Mouse (Mus musculus): ENCODE results near the gene Ppef2. TPM values are rescaled to one million over a fixed set of nuclear protein-coding genes. Genes with fewer than 3 reads are reported as not detected.

Gene Ppef2
- polyA plus RNA-seq, 1 experiment from 2014 or later: 0.22 TPM

DNA sequence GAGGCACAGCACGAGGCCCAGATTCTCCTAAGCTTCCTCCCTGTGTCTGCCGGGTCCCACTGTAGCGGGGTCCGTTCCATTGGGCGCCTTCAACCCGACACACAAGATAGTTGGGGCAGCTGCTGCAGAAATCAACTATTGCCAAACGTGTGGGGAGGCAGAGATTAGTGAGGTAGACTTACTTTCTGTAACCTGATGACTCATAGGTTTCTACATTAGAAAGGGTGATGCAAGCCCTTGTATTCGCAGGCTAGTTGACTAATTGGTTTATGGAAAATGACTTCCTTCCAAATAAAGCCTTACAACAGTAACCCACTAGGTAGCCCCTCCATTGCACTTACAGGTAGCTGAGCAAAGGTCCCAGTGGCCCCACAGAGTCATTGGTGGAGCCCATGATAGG, 6.6 kb upstream of the Ppef2 start:
- 91% methylated on average over 8 of the region's 8 CpGs for WGBS
- H3K27ac ChIP-seq: no peak overlapping the region

DNA sequence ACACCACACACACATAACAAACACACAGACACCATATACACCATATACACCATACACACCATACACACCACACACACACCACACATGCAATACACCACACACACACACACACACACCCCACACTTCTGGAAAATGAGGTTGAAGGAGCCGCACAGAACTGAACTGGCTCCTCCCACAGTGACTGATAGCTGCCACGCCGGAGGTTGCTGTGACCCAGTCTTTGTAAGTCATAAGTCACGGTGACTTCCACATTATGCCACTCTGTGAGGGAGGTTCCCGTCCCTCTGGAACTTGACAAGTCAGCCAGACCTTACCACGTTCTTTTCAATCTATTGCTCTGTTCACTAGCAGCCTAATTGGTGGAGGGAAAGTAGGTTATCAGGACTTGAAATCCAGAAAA, 1.6 kb downstream of the Ppef2 start:
- H3K4me3 ChIP-seq: no peak overlapping the region
- H3K4me1 ChIP-seq (replicated peaks): peaks cover 24% of the 10 kb centered on the region
- H3K27ac ChIP-seq: no peak overlapping the region
- WGBS: 71% methylated on average over 6 of the region's 6 CpGs
- H3K27me3 ChIP-seq (ENCODE audit: insufficient read depth, poor library complexity, severe bottlenecking): no peaks in the 10 kb centered on the region
- H3K9me3 ChIP-seq: 0 out of 2 replicates have a peak, but pooled peaks cover 3% of the 10 kb centered on the region
- H3K36me3 ChIP-seq: no peaks in the 10 kb centered on the region
- no peak for DNase-seq (ENCODE audit: low spot score)

More for the DNA sequence above, 6.6 kb upstream of the Ppef2 start:
- no peaks in the 10 kb centered on the region for H3K27me3 ChIP-seq (ENCODE audit: insufficient read depth, poor library complexity, severe bottlenecking)
- DNase-seq (ENCODE audit: low spot score): no peak
- H3K4me3 ChIP-seq: no peak overlapping the region
- H3K4me1 ChIP-seq (replicated peaks): peaks cover 22% of the 10 kb centered on the region
- no peaks in the 10 kb centered on the region for H3K36me3 ChIP-seq
- no peaks in the 10 kb centered on the region for H3K9me3 ChIP-seq

- no peak overlapping the region for H3K27ac ChIP-seq
- WGBS: 20% methylated on average over 18 of the region's 18 CpGs
- H3K27me3 ChIP-seq (ENCODE audit: insufficient read depth, poor library complexity, severe bottlenecking): no peaks in the 10 kb centered on the region
- no peaks in the 10 kb centered on the region for H3K36me3 ChIP-seq
- H3K4me3 ChIP-seq: peak overlapping the region; percentile 10; the same call in 1 of the 2 replicates
- H3K4me1 ChIP-seq (replicated peaks): peaks cover 24% of the 10 kb centered on the region
- peak; percentile 32 for DNase-seq (ENCODE audit: low spot score)
- 0 out of 2 replicates have a peak, but pooled peaks cover 8% of the 10 kb centered on the region for H3K9me3 ChIP-seq
Measured at GRCm38 (mm10) chr5:92252797-92253343, 3.2 kb downstream of the Ppef2 start.

GRCm38 (mm10) chr5:92252031-92252430, 4.0 kb downstream of the Ppef2 start:
- Histone ChIP-seq H3K4me1 (replicated peaks) (peaks cover 16% of the 10 kb centered on the region), H3K27me3 (ENCODE audit: insufficient read depth, poor library complexity, severe bottlenecking) (no peaks in the 10 kb centered on the region), H3K36me3 (no peaks in the 10 kb centered on the region), H3K27ac (no peak overlapping the region), H3K4me3 (no peak overlapping the region), H3K9me3 (0 out of 2 replicates have a peak, but pooled peaks cover 8% of the 10 kb centered on the region)
- WGBS: 91% methylated on average over 6 of the region's 6 CpGs
- DNase-seq (ENCODE audit: low spot score): no peak

DNA sequence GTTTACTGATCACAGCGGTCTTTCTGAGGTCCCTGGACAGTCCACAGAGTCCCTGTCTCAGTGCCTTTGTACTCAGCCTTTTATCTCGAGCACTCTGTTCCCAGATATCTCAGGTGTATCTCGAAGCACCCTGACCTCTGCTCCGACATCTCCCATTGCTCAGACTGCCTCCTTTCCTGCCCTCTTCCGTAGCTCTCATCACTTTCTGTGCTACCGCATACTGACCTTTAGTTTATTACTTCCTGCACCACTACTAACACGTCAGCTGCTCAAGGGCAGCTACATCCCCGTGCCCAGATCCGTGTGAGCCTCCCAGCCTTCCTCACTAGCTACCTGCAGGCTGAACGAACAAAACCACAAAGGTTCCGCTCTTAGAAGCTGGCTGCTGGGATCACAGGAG, 7.5 kb downstream of the Ppef2 start:
- Histone ChIP-seq H3K4me1 (replicated peaks) (peaks cover 6% of the 10 kb centered on the region; the same call in 1 of the 2 replicates), H3K27me3 (ENCODE audit: insufficient read depth, poor library complexity, severe bottlenecking) (no peaks in the 10 kb centered on the region), H3K27ac (no peak overlapping the region), H3K9me3 (0 out of 2 replicates have a peak, but pooled peaks cover 8% of the 10 kb centered on the region), H3K4me3 (no peak overlapping the region), H3K36me3 (no peaks in the 10 kb centered on the region)
- 88% methylated on average over 11 of the region's 11 CpGs for WGBS
- DNase-seq (ENCODE audit: low spot score): no peak

GRCm38 (mm10) chr5:92245483-92245882, 10.6 kb downstream of the Ppef2 start:
- H3K27ac ChIP-seq: no peak overlapping the region
- H3K4me3 ChIP-seq: no peak overlapping the region
- no peaks in the 10 kb centered on the region for H3K4me1 ChIP-seq (replicated peaks)
- no peaks in the 10 kb centered on the region for H3K27me3 ChIP-seq (ENCODE audit: insufficient read depth, poor library complexity, severe bottlenecking)
- 0 out of 2 replicates have a peak, but pooled peaks cover 8% of the 10 kb centered on the region for H3K9me3 ChIP-seq
- H3K36me3 ChIP-seq: no peaks in the 10 kb centered on the region
- no peak for DNase-seq (ENCODE audit: low spot score)
- 91% methylated on average over 9 of the region's 9 CpGs for WGBS

DNA sequence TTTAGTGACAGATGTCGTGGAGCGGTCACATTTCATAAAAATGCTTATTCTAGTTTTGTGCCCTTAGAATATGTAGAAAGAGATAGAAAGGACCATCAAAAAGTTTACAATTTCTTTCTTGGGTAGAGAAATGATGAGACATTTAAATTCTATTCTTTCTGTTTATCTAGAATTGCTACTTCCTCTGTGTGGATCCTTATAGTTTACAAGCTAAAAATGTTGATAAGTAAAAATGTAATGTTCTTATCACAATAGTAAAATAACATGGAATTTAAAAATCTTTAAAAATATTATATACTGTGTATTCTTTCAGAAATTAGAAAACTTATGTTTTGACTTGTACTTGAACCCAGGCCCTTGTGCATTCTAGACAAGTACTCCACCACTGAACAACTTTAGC, 11.2 kb downstream of the Ppef2 start:
- Histone ChIP-seq H3K4me1 (replicated peaks) (peaks cover 2% of the 10 kb centered on the region; the same call in 1 of the 2 replicates), H3K27me3 (ENCODE audit: insufficient read depth, poor library complexity, severe bottlenecking) (no peaks in the 10 kb centered on the region), H3K4me3 (no peak overlapping the region), H3K9me3 (0 out of 2 replicates have a peak, but pooled peaks cover 4% of the 10 kb centered on the region), H3K36me3 (no peaks in the 10 kb centered on the region), H3K27ac (no peak overlapping the region)
- 88% methylated on average over 2 of the region's 2 CpGs for WGBS
- no peak for DNase-seq (ENCODE audit: low spot score)

- H3K4me1 ChIP-seq (replicated peaks): peaks cover 8% of the 10 kb centered on the region; the same call in 1 of the 2 replicates
- no peaks in the 10 kb centered on the region for H3K9me3 ChIP-seq
- no peak for DNase-seq (ENCODE audit: low spot score)
- 89% methylated on average over 12 of the region's 12 CpGs for WGBS
- no peak overlapping the region for H3K27ac ChIP-seq
- H3K27me3 ChIP-seq (ENCODE audit: insufficient read depth, poor library complexity, severe bottlenecking): peaks cover 7% of the 10 kb centered on the region; the same call in 1 of the 2 replicates
- no peaks in the 10 kb centered on the region for H3K36me3 ChIP-seq
- no peak overlapping the region for H3K4me3 ChIP-seq
Measured at GRCm38 (mm10) chr5:92240769-92241168, 15.3 kb downstream of the Ppef2 start.

DNA sequence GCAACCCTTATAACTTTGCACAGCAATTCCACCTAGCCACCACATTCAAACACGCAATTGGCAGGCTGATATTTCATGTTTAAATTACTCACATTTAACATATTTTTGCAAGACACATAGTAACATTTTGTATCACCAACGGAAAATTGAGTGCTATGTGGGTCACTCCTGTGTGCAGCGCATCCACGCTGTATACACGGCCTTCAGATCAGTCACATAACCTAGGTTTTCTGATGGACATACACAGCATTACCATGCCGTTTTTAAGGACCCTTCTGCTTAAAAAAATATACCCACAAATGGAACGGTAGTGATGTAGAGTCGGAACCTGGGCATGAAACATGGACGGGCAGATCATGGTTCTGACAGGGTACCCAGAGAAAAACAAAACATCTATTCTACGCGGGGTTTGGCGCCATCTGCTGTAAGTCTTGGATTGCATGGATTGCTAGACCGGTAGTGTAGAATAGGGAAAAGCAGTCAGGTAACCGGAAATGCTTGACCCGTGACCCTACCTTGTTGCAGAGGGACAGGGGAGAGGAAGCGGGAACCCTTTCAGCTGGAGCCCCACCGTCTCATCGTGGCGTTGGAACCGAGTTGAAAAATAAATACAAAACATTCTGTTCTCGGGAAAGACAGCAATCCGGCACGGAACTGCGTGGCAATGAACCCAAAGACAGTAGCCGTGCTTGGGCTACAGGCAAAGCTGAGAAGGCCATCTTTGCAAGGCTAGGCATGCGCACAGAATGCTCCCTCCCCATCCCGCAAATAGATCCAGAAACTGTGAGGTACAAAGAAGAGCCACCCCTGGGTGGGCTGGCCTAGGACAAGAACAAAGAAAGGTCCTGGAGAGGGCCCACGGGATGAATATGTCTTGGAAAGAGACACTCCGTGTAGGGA, 16.5 kb downstream of the Ppef2 start:
- 44% methylated on average over 29 of the region's 29 CpGs for WGBS
- Histone ChIP-seq H3K4me1 (replicated peaks) (peaks cover 8% of the 10 kb centered on the region; the same call in 1 of the 2 replicates), H3K36me3 (no peaks in the 10 kb centered on the region), H3K9me3 (no peaks in the 10 kb centered on the region), H3K4me3 (0 out of 2 replicates have a peak overlapping the region, but pooled peaks have one; percentile 23), H3K27ac (no peak overlapping the region), H3K27me3 (ENCODE audit: insufficient read depth, poor library complexity, severe bottlenecking) (peaks cover 7% of the 10 kb centered on the region; the same call in 1 of the 2 replicates)
- peak; percentile 65 for DNase-seq (ENCODE audit: low spot score)

GRCm38 (mm10) chr5:92234939-92235557, 21.0 kb downstream of the Ppef2 start:
- H3K4me3 ChIP-seq: no peak overlapping the region
- H3K36me3 ChIP-seq: no peaks in the 10 kb centered on the region
- WGBS: 74% methylated on average over 5 of the region's 5 CpGs
- no peak for DNase-seq (ENCODE audit: low spot score)
- H3K27ac ChIP-seq: no peak overlapping the region
- H3K4me1 ChIP-seq (replicated peaks): peaks cover 8% of the 10 kb centered on the region; the same call in 1 of the 2 replicates
- H3K27me3 ChIP-seq (ENCODE audit: insufficient read depth, poor library complexity, severe bottlenecking): peaks cover 7% of the 10 kb centered on the region; the same call in 1 of the 2 replicates
- H3K9me3 ChIP-seq: no peaks in the 10 kb centered on the region

- no peaks in the 10 kb centered on the region for H3K9me3 ChIP-seq
- H3K27me3 ChIP-seq (ENCODE audit: insufficient read depth, poor library complexity, severe bottlenecking): peaks cover 1% of the 10 kb centered on the region; the same call in 1 of the 2 replicates
- no peaks in the 10 kb centered on the region for H3K36me3 ChIP-seq
- peaks cover 3% of the 10 kb centered on the region; the same call in 1 of the 2 replicates for H3K4me1 ChIP-seq (replicated peaks)
- DNase-seq (ENCODE audit: low spot score): no peak
- H3K27ac ChIP-seq: no peak overlapping the region
- 90% methylated on average over 4 of the region's 4 CpGs for WGBS
- no peak overlapping the region for H3K4me3 ChIP-seq
Measured at GRCm38 (mm10) chr5:92233366-92233765, 22.7 kb downstream of the Ppef2 start.

DNA sequence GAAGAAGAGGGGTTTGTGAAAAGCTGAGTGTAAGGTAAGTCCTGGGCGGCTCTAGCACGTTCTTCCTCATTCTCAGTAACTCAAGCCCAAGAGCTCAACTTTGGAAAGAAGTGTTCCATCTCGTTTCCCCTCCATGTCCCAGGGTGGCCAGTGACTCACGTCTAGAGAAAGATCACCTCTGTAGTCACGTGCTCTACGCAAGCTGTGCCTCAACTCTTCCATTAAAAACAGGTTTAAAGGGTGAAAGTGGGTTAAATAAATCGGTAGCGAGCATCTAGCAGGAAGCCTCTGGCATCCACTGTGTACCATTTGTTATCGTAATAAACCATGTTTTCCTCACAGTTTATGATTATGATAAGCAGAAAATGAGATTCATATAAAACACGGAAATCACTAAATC, 24.2 kb downstream of the Ppef2 start:
- H3K4me3 ChIP-seq: no peak overlapping the region
- no peaks in the 10 kb centered on the region for H3K27me3 ChIP-seq (ENCODE audit: insufficient read depth, poor library complexity, severe bottlenecking)
- peaks cover 3% of the 10 kb centered on the region; the same call in 1 of the 2 replicates for H3K4me1 ChIP-seq (replicated peaks)
- H3K9me3 ChIP-seq: no peaks in the 10 kb centered on the region
- H3K36me3 ChIP-seq: no peaks in the 10 kb centered on the region
- no peak for DNase-seq (ENCODE audit: low spot score)
- H3K27ac ChIP-seq: no peak overlapping the region
- 82% methylated on average over 10 of the region's 10 CpGs for WGBS
